Mouse (Mus musculus): ENCODE data around the gene Kcnmb3. TPM values are rescaled to one million over a fixed set of nuclear protein-coding genes. Genes with fewer than 3 reads are reported as not detected.
A peak's percentile ranks its signal among the peaks of the same experiment; 100 is the strongest.

Gene Kcnmb3
- polyA plus RNA-seq, 1 experiment from 2014 or later, result 0.11 TPM

DNA sequence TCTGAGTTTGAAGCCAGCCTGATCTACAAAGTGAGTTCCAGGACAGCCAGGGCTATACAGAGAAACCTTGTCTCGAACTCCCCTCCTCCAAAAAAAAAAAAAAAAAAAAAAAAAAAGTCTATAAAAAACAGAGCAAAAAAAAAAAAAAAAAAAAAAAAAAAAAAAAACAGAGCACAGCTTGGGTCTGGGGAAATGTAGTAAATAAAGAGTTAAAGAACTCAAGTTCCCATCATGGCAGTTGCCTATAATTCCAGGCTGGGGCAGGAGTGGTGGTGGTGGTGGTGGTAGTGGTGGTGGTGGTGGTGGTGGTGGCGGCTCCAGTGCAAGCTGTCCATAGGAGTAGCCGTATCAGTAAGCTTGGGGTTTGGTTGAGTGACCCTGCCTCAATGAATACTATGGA, 9.0 kb downstream of the Kcnmb3 start:
- no peak overlapping the region for H3K27ac ChIP-seq (ENCODE audit: low read length)
- no peak for ATAC-seq (replicated peaks; ENCODE audit: extremely low read depth, insufficient read depth, low FRiP score)
- no peaks in the 10 kb centered on the region for H3K27me3 ChIP-seq (ENCODE audit: control insufficient read depth, insufficient read depth, low read length)
- WGBS, result 87% methylated on average over 3 of the region's 3 CpGs
- H3K4me2 ChIP-seq (ENCODE audit: low read depth, low read length), result no peak overlapping the region
- H3K9me3 ChIP-seq (replicated peaks; ENCODE audit: control insufficient read depth, low read length), result no peaks in the 10 kb centered on the region
- no peaks in the 10 kb centered on the region for H3K36me3 ChIP-seq (ENCODE audit: control insufficient read depth, insufficient read depth)
- H3K4me1 ChIP-seq (ENCODE audit: control insufficient read depth, insufficient read depth, low read length), result no peaks in the 10 kb centered on the region
- H3K9ac ChIP-seq (ENCODE audit: low read length), result no peak overlapping the region
- H3K4me3 ChIP-seq (ENCODE audit: low read length), result no peak overlapping the region

DNA sequence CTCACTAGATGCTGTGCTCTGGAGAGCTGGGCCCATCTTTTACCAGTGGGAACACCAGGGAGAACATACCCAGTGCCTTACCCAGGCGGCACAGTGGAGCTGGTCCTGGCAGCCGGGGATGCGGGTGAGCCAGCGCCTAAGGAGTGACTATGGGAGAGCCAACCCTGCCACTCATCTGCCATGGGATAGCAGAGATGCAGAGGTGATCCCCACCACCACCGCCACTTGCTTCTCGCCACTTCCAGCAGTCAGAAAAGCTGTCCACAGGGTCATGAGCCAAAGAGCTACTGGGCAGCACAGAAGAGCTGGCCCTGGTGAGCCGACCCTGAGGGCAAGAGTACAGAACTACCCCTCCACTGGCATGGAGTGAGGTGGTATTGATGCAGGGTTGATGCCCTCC, 12.1 kb downstream of the Kcnmb3 start:
- Histone ChIP-seq H3K9ac (ENCODE audit: low read length) (no peak overlapping the region), H3K4me2 (ENCODE audit: low read depth, low read length) (no peak overlapping the region), H3K4me3 (ENCODE audit: low read length) (no peak overlapping the region), H3K36me3 (ENCODE audit: control insufficient read depth, insufficient read depth) (no peaks in the 10 kb centered on the region), H3K27ac (ENCODE audit: low read length) (no peak overlapping the region), H3K27me3 (ENCODE audit: control insufficient read depth, insufficient read depth, low read length) (no peaks in the 10 kb centered on the region), H3K4me1 (ENCODE audit: control insufficient read depth, insufficient read depth, low read length) (no peaks in the 10 kb centered on the region), H3K9me3 (replicated peaks; ENCODE audit: control insufficient read depth, low read length) (no peaks in the 10 kb centered on the region)
- 86% methylated on average over 7 of the region's 7 CpGs for WGBS
- ATAC-seq (replicated peaks; ENCODE audit: extremely low read depth, insufficient read depth, low FRiP score), result no peak

DNA sequence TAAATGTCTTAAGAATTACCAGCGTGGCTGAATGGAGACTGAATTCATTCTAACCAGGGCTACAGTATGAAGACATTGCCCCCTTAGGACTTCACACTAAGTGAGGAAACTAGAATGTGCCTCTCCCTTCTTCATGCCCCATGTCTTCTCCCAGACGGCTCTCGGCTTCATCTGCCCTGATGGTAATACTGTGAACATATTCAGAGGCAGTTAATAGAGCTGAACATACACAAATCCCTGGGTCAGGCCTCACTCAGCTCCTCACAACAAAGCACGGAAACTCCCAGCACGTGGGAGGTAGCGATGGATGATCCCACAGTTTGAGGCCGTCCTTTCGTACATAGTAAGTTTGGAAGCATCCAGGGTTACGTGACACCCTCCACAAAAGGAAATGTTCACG, 18.8 kb downstream of the Kcnmb3 start:
- Histone ChIP-seq H3K4me1 (ENCODE audit: control insufficient read depth, insufficient read depth, low read length) (peaks cover 10% of the 10 kb centered on the region; the same call in 1 of the 2 replicates), H3K27me3 (ENCODE audit: control insufficient read depth, insufficient read depth, low read length) (no peaks in the 10 kb centered on the region), H3K9me3 (replicated peaks; ENCODE audit: control insufficient read depth, low read length) (no peaks in the 10 kb centered on the region), H3K4me2 (ENCODE audit: low read depth, low read length) (no peak overlapping the region), H3K27ac (ENCODE audit: low read length) (no peak overlapping the region), H3K4me3 (ENCODE audit: low read length) (no peak overlapping the region), H3K9ac (ENCODE audit: low read length) (no peak overlapping the region), H3K36me3 (ENCODE audit: control insufficient read depth, insufficient read depth) (no peaks in the 10 kb centered on the region)
- 77% methylated on average over 10 of the region's 10 CpGs for WGBS
- no peak for ATAC-seq (replicated peaks; ENCODE audit: extremely low read depth, insufficient read depth, low FRiP score)

DNA sequence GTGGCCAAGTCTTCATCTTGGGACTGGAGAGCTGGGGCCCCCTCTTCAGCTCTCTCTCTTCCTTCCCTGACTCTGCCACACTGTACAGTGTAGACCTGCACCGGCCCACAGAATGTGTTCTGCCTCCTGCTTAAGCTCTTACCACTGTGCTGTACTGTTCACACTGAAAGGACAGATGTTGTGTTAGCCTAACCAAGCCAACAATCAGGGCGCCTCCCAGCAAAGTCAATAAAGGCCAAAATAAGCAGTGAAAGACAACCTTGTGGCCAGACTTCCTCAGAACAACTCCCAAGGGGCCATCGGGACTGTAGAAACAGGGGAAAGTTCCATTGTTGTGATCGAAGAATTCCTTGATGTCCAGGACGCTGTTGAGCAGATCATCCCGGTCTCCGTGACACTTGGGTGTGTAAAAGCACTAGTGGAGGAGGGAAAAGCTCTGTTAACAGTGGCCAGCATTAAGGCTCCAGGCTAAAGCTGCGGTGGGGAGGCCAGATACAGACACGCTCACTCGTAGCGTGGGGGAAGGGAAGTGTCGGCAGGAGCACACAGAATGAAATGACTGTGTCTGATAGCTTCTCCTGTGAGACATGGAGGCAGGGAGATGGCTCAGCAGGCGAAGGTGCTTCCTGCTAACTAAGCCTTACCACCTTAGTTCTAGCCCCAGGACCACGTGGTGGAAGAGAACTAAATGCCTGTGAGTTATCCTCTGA, 19.7 kb downstream of the Kcnmb3 start:
- peaks cover 10% of the 10 kb centered on the region; the same call in 1 of the 2 replicates for H3K4me1 ChIP-seq (ENCODE audit: control insufficient read depth, insufficient read depth, low read length)
- 53% methylated on average over 14 of the region's 14 CpGs for WGBS
- ATAC-seq (replicated peaks; ENCODE audit: extremely low read depth, insufficient read depth, low FRiP score), result 0 out of 2 replicates have a peak, but pooled peaks have one; percentile 41
- peak overlapping the region; percentile 6; the same call in 1 of the 2 replicates for H3K4me3 ChIP-seq (ENCODE audit: low read length)
- no peak overlapping the region for H3K27ac ChIP-seq (ENCODE audit: low read length)
- H3K9ac ChIP-seq (ENCODE audit: low read length), result no peak overlapping the region; the same call in 1 of the 2 replicates
- no peaks in the 10 kb centered on the region for H3K9me3 ChIP-seq (replicated peaks; ENCODE audit: control insufficient read depth, low read length)
- peak overlapping the region; percentile 41 for H3K4me2 ChIP-seq (ENCODE audit: low read depth, low read length)
- H3K36me3 ChIP-seq (ENCODE audit: control insufficient read depth, insufficient read depth), result no peaks in the 10 kb centered on the region
- no peaks in the 10 kb centered on the region for H3K27me3 ChIP-seq (ENCODE audit: control insufficient read depth, insufficient read depth, low read length)

DNA sequence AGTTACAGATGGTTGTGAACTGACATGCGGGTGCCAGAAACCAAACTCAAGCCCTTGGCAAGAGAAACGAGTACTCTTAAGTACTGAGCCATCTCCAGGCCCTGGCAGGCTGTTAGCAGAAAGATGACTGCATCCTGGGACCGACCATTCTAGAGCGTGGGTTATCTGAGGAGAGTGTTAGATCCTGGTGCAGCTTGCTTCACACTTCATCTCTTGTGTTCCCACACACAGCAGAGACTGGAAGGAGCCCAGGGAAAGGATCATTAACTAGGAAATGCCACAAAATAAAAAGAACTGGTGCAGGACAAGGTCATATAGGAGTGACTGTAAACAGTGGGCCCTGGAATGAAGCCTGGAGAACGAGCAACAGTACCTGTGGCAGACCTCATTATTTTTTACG, 20.9 kb downstream of the Kcnmb3 start:
- Histone ChIP-seq H3K36me3 (ENCODE audit: control insufficient read depth, insufficient read depth) (peaks cover 3% of the 10 kb centered on the region; the same call in 1 of the 2 replicates), H3K27me3 (ENCODE audit: control insufficient read depth, insufficient read depth, low read length) (no peaks in the 10 kb centered on the region), H3K4me1 (ENCODE audit: control insufficient read depth, insufficient read depth, low read length) (peaks cover 10% of the 10 kb centered on the region; the same call in 1 of the 2 replicates), H3K9ac (ENCODE audit: low read length) (no peak overlapping the region), H3K4me2 (ENCODE audit: low read depth, low read length) (no peak overlapping the region), H3K9me3 (replicated peaks; ENCODE audit: control insufficient read depth, low read length) (no peaks in the 10 kb centered on the region), H3K4me3 (ENCODE audit: low read length) (no peak overlapping the region), H3K27ac (ENCODE audit: low read length) (no peak overlapping the region)
- ATAC-seq (replicated peaks; ENCODE audit: extremely low read depth, insufficient read depth, low FRiP score), result peak; percentile 65
- 55% methylated on average over 6 of the region's 6 CpGs for WGBS

DNA sequence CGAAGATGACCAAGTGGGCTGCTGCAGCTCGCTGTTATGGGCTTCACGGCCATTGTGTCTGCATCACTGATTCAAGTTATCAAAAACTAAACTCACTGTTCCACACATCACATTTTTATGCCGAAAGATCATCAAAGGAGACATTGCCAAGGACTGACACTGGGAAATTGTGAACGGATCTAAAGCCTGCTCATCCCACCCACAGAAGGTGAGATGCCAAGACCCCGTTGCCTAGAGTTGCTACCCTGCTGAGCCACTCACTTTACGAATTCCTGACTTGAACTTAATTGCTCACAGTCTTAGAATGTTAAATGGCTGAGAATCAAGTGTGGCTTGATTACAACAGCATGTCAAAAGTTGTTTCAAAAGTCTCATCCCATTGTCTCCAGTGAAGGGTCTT, 21.6 kb downstream of the Kcnmb3 start:
- H3K27me3 ChIP-seq (ENCODE audit: control insufficient read depth, insufficient read depth, low read length), result no peaks in the 10 kb centered on the region
- no peak overlapping the region for H3K4me2 ChIP-seq (ENCODE audit: low read depth, low read length)
- no peaks in the 10 kb centered on the region for H3K9me3 ChIP-seq (replicated peaks; ENCODE audit: control insufficient read depth, low read length)
- H3K4me3 ChIP-seq (ENCODE audit: low read length), result no peak overlapping the region
- H3K27ac ChIP-seq (ENCODE audit: low read length), result no peak overlapping the region
- H3K4me1 ChIP-seq (ENCODE audit: control insufficient read depth, insufficient read depth, low read length), result peaks cover 10% of the 10 kb centered on the region; the same call in 1 of the 2 replicates
- no peak for ATAC-seq (replicated peaks; ENCODE audit: extremely low read depth, insufficient read depth, low FRiP score)
- WGBS, result 79% methylated on average over 7 of the region's 7 CpGs
- H3K9ac ChIP-seq (ENCODE audit: low read length), result no peak overlapping the region
- H3K36me3 ChIP-seq (ENCODE audit: control insufficient read depth, insufficient read depth), result peaks cover 3% of the 10 kb centered on the region; the same call in 1 of the 2 replicates

DNA sequence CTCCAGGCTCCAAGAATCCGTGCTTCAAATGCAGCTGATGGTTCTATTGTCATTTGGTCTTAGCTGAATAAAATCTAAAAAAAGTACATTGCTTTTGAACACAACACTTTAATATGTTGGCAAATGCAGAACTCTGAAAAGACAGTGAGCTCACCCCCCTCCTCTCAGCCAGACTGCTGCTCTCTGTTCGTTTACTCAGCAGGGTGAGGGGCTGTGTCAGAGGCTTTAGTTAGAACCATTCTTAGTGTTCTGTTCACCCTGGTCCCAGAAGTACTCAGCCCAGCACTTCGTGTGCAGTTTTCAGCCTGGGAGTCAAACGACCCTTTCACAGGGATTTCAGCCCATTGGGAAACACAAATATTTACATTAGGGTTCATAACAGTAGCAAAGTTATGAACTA, 23.6 kb downstream of the Kcnmb3 start:
- ATAC-seq (replicated peaks; ENCODE audit: extremely low read depth, insufficient read depth, low FRiP score), result no peak
- WGBS, result 66% methylated on average over 4 of the region's 4 CpGs
- H3K36me3 ChIP-seq (ENCODE audit: control insufficient read depth, insufficient read depth), result peaks cover 15% of the 10 kb centered on the region

DNA sequence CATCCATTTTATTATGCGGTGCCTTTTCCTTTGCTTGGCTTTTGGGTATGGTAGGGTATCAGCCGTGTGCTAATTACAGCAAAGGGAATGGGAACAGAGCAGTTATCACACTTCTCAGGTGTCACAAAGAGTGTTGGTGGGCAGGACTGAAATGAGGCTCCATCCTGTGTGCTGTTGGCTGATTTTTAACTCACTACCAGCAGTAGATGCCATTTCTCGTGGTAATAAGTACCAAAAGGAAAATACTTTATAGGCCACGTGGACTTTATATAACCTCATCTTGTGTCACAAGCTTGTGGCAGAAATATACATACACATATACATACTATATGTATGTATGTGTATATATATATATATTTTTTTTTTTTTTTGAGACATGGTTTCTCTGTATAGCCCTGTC, 24.7 kb downstream of the Kcnmb3 start:
- no peaks in the 10 kb centered on the region for H3K27me3 ChIP-seq (ENCODE audit: control insufficient read depth, insufficient read depth, low read length)
- no peaks in the 10 kb centered on the region for H3K9me3 ChIP-seq (replicated peaks; ENCODE audit: control insufficient read depth, low read length)
- WGBS, result 87% methylated on average over 4 of the region's 4 CpGs
- peaks cover 5% of the 10 kb centered on the region; the same call in 1 of the 2 replicates for H3K4me1 ChIP-seq (ENCODE audit: control insufficient read depth, insufficient read depth, low read length)
- no peak for ATAC-seq (replicated peaks; ENCODE audit: extremely low read depth, insufficient read depth, low FRiP score)
- peaks cover 25% of the 10 kb centered on the region for H3K36me3 ChIP-seq (ENCODE audit: control insufficient read depth, insufficient read depth)
- H3K9ac ChIP-seq (ENCODE audit: low read length), result no peak overlapping the region
- no peak overlapping the region for H3K4me2 ChIP-seq (ENCODE audit: low read depth, low read length)
- no peak overlapping the region for H3K27ac ChIP-seq (ENCODE audit: low read length)
- no peak overlapping the region for H3K4me3 ChIP-seq (ENCODE audit: low read length)

More for the DNA sequence above, 23.6 kb downstream of the Kcnmb3 start:
- H3K9me3 ChIP-seq (replicated peaks; ENCODE audit: control insufficient read depth, low read length), result no peaks in the 10 kb centered on the region
- H3K4me3 ChIP-seq (ENCODE audit: low read length), result no peak overlapping the region
- H3K27me3 ChIP-seq (ENCODE audit: control insufficient read depth, insufficient read depth, low read length), result no peaks in the 10 kb centered on the region
- no peak overlapping the region for H3K9ac ChIP-seq (ENCODE audit: low read length)
- H3K4me2 ChIP-seq (ENCODE audit: low read depth, low read length), result no peak overlapping the region
- H3K4me1 ChIP-seq (ENCODE audit: control insufficient read depth, insufficient read depth, low read length), result peaks cover 10% of the 10 kb centered on the region; the same call in 1 of the 2 replicates
- H3K27ac ChIP-seq (ENCODE audit: low read length), result no peak overlapping the region

DNA sequence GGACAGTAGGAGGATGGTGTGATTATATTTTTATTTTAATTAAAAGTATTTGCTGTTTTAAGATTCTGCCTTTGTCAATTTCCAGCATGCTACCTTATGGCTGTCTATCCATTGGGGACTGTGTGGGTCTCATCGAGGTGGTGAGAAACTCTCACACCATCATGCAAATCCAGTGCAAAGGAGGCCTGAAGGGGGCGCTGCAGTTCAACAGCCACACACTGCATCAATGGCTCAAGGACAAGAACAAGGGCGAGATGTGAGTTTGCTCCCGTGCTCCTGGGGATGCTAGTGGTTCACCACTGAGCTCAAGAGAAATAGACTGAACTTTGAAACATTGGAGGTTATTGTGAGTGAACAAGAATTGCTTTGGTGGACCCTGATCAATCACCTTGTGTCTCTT, 32.3 kb downstream of the Kcnmb3 start:
- H3K4me1 ChIP-seq (ENCODE audit: control insufficient read depth, insufficient read depth, low read length), result no peaks in the 10 kb centered on the region
- H3K4me3 ChIP-seq (ENCODE audit: low read length), result no peak overlapping the region
- H3K27me3 ChIP-seq (ENCODE audit: control insufficient read depth, insufficient read depth, low read length), result no peaks in the 10 kb centered on the region
- H3K9ac ChIP-seq (ENCODE audit: low read length), result no peak overlapping the region
- no peak overlapping the region for H3K4me2 ChIP-seq (ENCODE audit: low read depth, low read length)
- H3K36me3 ChIP-seq (ENCODE audit: control insufficient read depth, insufficient read depth), result peaks cover 69% of the 10 kb centered on the region
- 76% methylated on average over 4 of the region's 4 CpGs for WGBS
- H3K27ac ChIP-seq (ENCODE audit: low read length), result no peak overlapping the region
- no peak for ATAC-seq (replicated peaks; ENCODE audit: extremely low read depth, insufficient read depth, low FRiP score)
- H3K9me3 ChIP-seq (replicated peaks; ENCODE audit: control insufficient read depth, low read length), result no peaks in the 10 kb centered on the region
